Mouse (Mus musculus) stomach, embryonic 16.5 days (tissue): ENCODE results near the gene Inpp5a. TPM values are rescaled to one million over a fixed set of nuclear protein-coding genes. Genes with fewer than 3 reads are reported as not detected.
"Not testable (repeated sequence)": the region's sequence is repeated elsewhere in the genome, so short reads cannot be mapped to it uniquely, and the experiment has no call there.

Experiments
- ATAC-seq: fragments of 200-750 bp; cut with Nextera tagmentation; 2 replicates; pipeline ENCODE4 v1.8.0; 2017; ENCODE audit warnings: moderate number of reproducible peaks, moderate TSS enrichment; ENCODE audit not compliant: insufficient read depth, low FRiP score
- H3K27ac ChIP-seq: fragments of 300-500 bp; sonication (generic); 2 replicates; pipeline ENCODE4 v1.5.1; 2014; ENCODE audit warnings: low read length
- H3K27me3 ChIP-seq: fragments of 300-500 bp; sonication (generic); 2 replicates; pipeline ENCODE4 v1.6.1; 2014; ENCODE audit warnings: low read length, control low read depth, mixed read lengths; ENCODE audit not compliant: control insufficient read depth, insufficient read depth
- H3K36me3 ChIP-seq: fragments of 300-500 bp; sonication (generic); 2 replicates; pipeline ENCODE4 v1.6.1; 2014; ENCODE audit warnings: low read length; ENCODE audit not compliant: control insufficient read depth, insufficient read depth
- H3K4me1 ChIP-seq: fragments of 300-500 bp; sonication (generic); 2 replicates; pipeline ENCODE4 v1.6.1; 2014; ENCODE audit warnings: low read length, control low read depth, mixed read lengths; ENCODE audit not compliant: control insufficient read depth, insufficient read depth
- H3K4me2 ChIP-seq: fragments of 300-500 bp; sonication (generic); 2 replicates; pipeline ENCODE4 v1.6.1; 2014; ENCODE audit warnings: low read depth, low read length, mixed read lengths
- H3K4me3 ChIP-seq: fragments of 300-500 bp; sonication (generic); replicated peaks from 2 replicates; pipeline ENCODE4 v1.5.1; 2014; ENCODE audit warnings: mild to moderate bottlenecking, low read length
- H3K9ac ChIP-seq: fragments of 300-500 bp; sonication (generic); 2 replicates; pipeline ENCODE4 v1.6.1; 2014; ENCODE audit warnings: low read length
- H3K9me3 ChIP-seq: fragments of 300-500 bp; sonication (generic); replicated peaks from 2 replicates; pipeline ENCODE4 v1.6.1; 2016; ENCODE audit warnings: low read length, control low read depth; ENCODE audit not compliant: control insufficient read depth
- WGBS: fragments of 180-500 bp; shearing (Covaris S2); extraction: QIAGEN DNeasy Blood & Tissue Kit; methylation state at CpG from one replicate; pipeline ENCODE4 v1.1.7; 2014; 5-methylcytosine and 5-hydroxymethylcytosine counted together
- polyA plus RNA-seq: library from polyadenylated mRNA; unstranded; fragments of >200 nt; fragmentation: Nextera tagmentation; extraction: Ambion mirVana; gene quantifications from 2 replicates; pipeline ENCODE4 v1.2.1, GENCODE M21; 2015

Gene Inpp5a
- polyA plus RNA-seq, 1 experiment from 2014 or later, result 21.3 TPM

DNA sequence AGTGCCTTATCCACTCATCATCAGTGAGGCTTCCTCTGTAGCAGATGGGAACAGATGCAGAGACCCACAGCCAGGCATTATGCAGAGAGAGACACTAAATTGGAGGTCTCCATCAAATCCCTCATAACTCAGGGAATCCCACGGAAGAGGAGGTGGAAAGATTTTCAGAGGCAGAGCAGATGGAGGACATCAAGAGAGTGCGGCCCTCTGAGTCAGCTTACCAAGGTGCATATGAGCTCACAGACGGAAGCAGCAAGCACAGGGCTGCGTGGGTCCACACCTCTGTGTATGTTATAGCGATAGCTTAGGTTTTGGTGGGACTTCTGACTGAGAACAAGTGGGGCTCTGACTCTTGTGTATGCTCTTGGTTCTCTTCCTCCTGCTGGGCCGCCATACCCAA lies 33.9 kb downstream of the Inpp5a start:
- Histone ChIP-seq H3K4me1 (0 out of 2 replicates have a peak, but pooled peaks cover 2% of the 10 kb centered on the region), H3K27ac (no peak overlapping the region), H3K36me3 (peaks cover 4% of the 10 kb centered on the region; the same call in 1 of the 2 replicates), H3K9ac (no peak overlapping the region), H3K9me3 (no peaks in the 10 kb centered on the region), H3K4me2 (no peak overlapping the region), H3K27me3 (no peaks in the 10 kb centered on the region), H3K4me3 (no peak overlapping the region)
- ATAC-seq, result no peak
- WGBS, result 89% methylated on average over 6 of the region's 6 CpGs

DNA sequence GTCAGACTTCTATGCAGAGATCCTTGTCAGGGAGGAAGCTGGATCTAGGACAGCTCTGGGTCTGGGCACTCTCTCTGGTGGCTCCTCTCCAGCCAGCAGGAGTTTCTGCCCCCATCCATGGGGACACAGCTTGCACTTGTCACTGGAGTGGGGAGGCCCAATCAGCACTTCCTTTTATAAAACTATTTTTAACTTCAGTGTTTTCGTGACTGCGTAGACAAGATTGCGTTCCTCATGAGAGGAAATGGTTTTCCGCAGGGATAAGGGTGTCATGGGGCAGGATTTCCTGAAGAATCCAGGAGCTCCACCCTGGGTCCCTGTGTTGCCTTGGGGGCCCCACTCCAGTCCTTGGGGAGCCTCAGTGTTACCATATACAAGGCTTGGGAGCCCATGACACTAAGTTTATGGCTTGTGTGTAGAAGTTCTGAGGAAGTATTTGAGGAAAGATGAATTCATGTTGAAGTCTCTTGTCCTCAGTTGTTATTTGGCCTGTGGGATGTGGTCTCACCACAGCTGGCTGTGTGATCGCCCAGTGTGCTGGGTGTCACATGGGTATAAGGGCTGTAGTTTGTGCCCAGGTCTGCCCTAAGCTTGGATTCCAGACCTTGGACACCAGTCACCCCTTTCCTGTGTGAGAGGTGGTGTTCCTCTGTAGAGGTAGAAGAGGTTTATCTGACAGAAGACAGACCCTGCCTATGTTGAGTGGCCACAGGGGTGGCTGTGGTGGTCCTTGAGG lies 45.4 kb downstream of the Inpp5a start:
- peaks cover 18% of the 10 kb centered on the region; the same call in 1 of the 2 replicates for H3K4me1 ChIP-seq
- no peaks in the 10 kb centered on the region for H3K36me3 ChIP-seq
- H3K27me3 ChIP-seq, result no peaks in the 10 kb centered on the region
- H3K9ac ChIP-seq, result no peak overlapping the region
- no peak overlapping the region for H3K4me2 ChIP-seq
- WGBS, result 61% methylated on average over 5 of the region's 5 CpGs
- no peak for ATAC-seq
- no peak overlapping the region for H3K4me3 ChIP-seq
- no peaks in the 10 kb centered on the region for H3K9me3 ChIP-seq
- H3K27ac ChIP-seq, result 0 out of 2 replicates have a peak overlapping the region, but pooled peaks have one; percentile 18

DNA sequence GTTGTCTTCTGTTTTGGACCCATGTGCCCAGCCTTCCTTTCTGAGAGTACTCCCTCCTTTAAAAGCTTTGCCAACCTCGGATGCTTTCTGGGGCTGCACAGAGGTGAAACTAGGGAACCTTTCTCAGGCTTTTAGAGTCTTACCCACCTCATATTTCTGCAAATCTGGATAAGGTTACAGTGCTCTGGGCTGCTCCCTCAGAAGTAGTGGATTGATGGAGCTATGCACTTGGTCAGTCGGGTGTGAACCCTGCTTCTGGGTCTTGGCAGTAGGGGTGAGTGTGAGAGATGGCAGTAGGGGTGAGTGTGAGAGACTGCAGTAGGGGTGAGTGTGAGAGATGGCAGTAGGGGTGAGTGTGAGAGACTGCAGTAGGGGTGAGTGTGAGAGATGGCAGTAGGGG lies 46.0 kb downstream of the Inpp5a start:
- H3K4me1 ChIP-seq, result peaks cover 18% of the 10 kb centered on the region; the same call in 1 of the 2 replicates
- ATAC-seq, H3K36me3 ChIP-seq, H3K9ac ChIP-seq, H3K9me3 ChIP-seq, H3K4me3 ChIP-seq, H3K27ac ChIP-seq, H3K27me3 ChIP-seq, H3K4me2 ChIP-seq: not testable (repeated sequence)
- WGBS, result 84% methylated on average over 2 of the region's 2 CpGs

DNA sequence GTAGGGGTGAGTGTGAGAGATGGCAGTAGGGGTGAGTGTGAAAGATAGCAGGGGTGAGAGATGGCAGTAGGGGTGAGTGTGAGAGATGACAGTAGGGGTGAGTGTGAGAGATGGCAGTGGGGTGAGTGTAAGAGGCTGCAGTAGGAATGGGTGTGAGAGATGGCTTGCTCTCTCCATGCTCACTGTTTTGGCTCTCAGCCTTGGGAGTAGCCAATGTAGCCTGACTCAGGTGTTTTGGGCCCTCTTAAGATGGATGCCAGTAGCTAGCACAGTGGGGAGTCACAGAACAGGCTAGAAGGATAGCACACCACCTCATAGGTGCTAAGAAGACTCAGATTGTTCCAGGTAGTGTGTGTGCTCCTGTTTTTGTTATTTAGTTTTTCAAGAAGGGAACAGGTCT lies 46.8 kb downstream of the Inpp5a start:
- Histone ChIP-seq H3K27me3 (no peaks in the 10 kb centered on the region), H3K9ac (no peak overlapping the region), H3K9me3 (no peaks in the 10 kb centered on the region), H3K36me3 (no peaks in the 10 kb centered on the region), H3K4me3 (no peak overlapping the region), H3K4me2 (no peak overlapping the region), H3K4me1 (peaks cover 20% of the 10 kb centered on the region; the same call in 1 of the 2 replicates), H3K27ac (no peak overlapping the region)
- no peak for ATAC-seq

DNA sequence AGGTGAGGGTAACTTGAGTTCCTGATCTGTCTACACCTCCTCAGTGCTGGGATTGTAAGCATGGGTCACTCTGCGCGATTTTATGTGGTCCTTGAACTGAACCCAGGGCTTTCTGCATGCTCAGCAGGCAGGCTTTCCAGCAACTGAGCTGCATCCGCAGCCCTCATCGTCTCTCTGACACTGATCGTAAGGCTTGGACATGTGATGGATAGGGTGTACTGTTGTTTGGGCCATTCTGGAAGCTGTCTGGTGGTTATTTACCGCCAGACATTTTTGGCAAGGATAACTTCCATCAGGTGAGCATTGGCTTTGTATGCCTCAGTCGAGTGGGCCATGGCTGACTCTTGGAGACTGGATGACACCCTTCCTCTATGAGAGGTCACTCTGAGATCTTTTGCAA lies 48.0 kb downstream of the Inpp5a start:
- Histone ChIP-seq H3K9ac (no peak overlapping the region), H3K4me3 (no peak overlapping the region), H3K36me3 (no peaks in the 10 kb centered on the region), H3K9me3 (no peaks in the 10 kb centered on the region), H3K4me1 (peaks cover 27% of the 10 kb centered on the region), H3K4me2 (no peak overlapping the region), H3K27ac (no peak overlapping the region), H3K27me3 (no peaks in the 10 kb centered on the region)
- WGBS, result 79% methylated on average over 7 of the region's 7 CpGs
- no peak for ATAC-seq

DNA sequence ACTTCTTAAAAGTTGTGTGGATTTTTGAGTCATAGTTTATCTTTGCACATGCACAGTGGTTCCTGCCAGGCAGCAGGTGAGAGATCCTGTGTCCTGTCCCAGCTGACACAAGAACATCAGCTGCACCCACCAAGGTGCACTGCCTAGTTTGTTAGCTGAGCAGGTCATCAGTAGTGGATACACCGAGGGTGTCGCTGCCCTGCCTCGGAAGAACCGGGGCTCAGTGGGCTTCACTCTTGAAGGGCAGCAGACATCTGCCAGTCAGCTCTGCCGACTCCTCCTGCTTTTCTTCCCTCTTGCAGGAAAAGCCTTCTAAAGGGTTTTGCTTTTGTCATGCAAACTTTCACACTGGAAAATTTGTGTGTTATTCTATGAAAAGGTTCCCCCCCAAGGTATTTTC lies 48.6 kb downstream of the Inpp5a start:
- H3K27ac ChIP-seq, result no peak overlapping the region
- H3K27me3 ChIP-seq, result no peaks in the 10 kb centered on the region
- no peak overlapping the region for H3K9ac ChIP-seq
- peaks cover 32% of the 10 kb centered on the region for H3K4me1 ChIP-seq
- 67% methylated on average over 5 of the region's 5 CpGs for WGBS
- H3K4me3 ChIP-seq, result no peak overlapping the region
- H3K4me2 ChIP-seq, result no peak overlapping the region
- no peak for ATAC-seq
- H3K36me3 ChIP-seq, result no peaks in the 10 kb centered on the region
- H3K9me3 ChIP-seq, result no peaks in the 10 kb centered on the region

DNA sequence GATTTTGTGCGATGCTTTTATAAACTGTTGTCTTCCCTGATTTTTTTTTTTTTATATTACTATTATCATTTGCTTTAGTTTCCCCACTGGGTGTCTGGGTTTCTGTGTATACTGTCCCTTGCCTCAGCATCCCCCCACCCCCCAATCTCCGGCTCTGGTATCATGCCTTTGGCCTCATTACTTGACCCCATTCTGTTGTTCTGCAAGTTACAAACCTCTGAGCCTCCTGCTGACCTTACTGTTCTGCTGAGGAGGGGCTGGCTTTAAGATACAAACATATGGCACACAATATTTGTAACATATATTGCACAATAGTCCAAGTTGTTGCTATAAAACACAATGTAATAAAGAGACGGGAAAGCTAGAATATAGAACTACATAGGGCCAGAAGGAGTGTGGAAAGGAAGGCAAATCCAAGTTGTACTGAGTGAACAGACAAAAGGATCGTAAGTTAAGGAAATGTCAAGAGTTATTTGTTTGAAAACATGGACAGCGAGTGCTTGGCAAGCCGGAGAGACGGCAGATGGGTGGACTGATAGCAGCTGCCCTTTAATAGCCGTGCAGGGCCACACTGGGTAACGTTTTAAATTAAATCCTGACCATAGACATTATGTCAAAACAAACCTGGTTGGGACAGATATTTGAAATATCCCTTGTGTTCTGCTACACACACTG lies 49.2 kb downstream of the Inpp5a start:
- Histone ChIP-seq H3K9ac (no peak overlapping the region), H3K9me3 (no peaks in the 10 kb centered on the region), H3K27me3 (no peaks in the 10 kb centered on the region), H3K4me2 (no peak overlapping the region), H3K4me1 (peaks cover 34% of the 10 kb centered on the region), H3K27ac (no peak overlapping the region), H3K36me3 (no peaks in the 10 kb centered on the region), H3K4me3 (no peak overlapping the region)
- WGBS, result 38% methylated on average over 9 of the region's 9 CpGs
- ATAC-seq, result no peak

DNA sequence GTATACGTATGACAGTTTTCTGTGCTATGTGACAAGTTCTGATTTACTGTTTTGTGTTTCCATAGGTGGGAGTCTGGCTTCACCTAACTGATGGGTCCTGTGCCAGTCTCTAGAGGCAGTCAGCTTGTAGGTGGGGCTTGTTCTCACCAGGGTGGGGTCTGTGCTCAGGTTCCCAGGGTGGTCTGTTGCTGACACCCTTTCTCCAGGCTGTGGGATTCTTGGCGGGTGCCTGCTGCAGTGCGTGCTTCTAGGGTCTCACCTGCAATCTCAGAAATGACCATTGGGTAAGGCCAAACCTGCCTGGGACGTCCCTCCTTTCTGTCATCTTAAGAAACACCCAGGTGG lies 49.7 kb downstream of the Inpp5a start:
- no peak overlapping the region for H3K4me2 ChIP-seq
- H3K27me3 ChIP-seq, result no peaks in the 10 kb centered on the region
- H3K4me1 ChIP-seq, result peaks cover 34% of the 10 kb centered on the region
- WGBS, result 60% methylated on average over 4 of the region's 4 CpGs
- H3K4me3 ChIP-seq, result no peak overlapping the region
- no peak for ATAC-seq
- H3K9me3 ChIP-seq, result no peaks in the 10 kb centered on the region
- no peak overlapping the region for H3K9ac ChIP-seq
- H3K36me3 ChIP-seq, result no peaks in the 10 kb centered on the region
- no peak overlapping the region for H3K27ac ChIP-seq

DNA sequence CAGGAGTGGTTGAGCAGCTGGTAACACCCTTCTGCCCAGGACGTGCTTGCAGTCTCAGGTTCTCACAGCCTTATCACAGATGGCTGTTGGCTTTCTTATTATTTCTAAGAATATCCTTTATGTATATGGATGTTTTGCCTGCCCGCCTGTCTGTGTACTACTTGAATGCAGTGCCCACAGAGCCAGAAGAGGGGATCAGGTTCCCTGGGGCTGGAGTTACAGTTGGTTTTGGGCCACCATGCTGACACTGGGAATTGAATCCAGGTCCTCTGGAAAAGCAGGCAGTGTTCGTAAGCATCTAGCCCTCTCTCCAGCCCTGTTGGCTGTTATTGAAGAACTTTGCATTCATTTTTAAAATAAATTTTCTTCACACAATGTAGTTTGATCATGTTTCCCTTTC lies 50.1 kb downstream of the Inpp5a start:
- ATAC-seq, result no peak
- WGBS, result 58% methylated on average over 3 of the region's 3 CpGs
- Histone ChIP-seq H3K27me3 (no peaks in the 10 kb centered on the region), H3K4me3 (no peak overlapping the region), H3K4me1 (peaks cover 31% of the 10 kb centered on the region), H3K9me3 (no peaks in the 10 kb centered on the region), H3K36me3 (no peaks in the 10 kb centered on the region), H3K9ac (no peak overlapping the region), H3K4me2 (no peak overlapping the region), H3K27ac (no peak overlapping the region)
